Mouse (Mus musculus) limb, embryonic 11.5 days (tissue): ENCODE measurements around the gene Hist1h2ad. TPM values are rescaled to one million over a fixed set of nuclear protein-coding genes. Genes with fewer than 3 reads are reported as not detected.
"Not testable (repeated sequence)": the region's sequence is repeated elsewhere in the genome, so short reads cannot be mapped to it uniquely, and the experiment has no call there.

Experiments used
- ATAC-seq: fragments of 200-750 bp; cut with Nextera tagmentation; 2 replicates; pipeline ENCODE4 v1.8.0; 2017; ENCODE audit warnings: low read depth; ENCODE audit not compliant: insufficient number of reproducible peaks, low FRiP score, low TSS enrichment
- DNase-seq: peaks from one replicate; pipeline ENCODE4 v3.0.0-alpha.2; 2015; ENCODE audit warnings: low spot score
- H3K27ac ChIP-seq: fragments of 300-500 bp; sonication (generic); replicated peaks from 2 replicates; pipeline ENCODE4 v1.5.1; 2014; ENCODE audit warnings: low read depth, mild to moderate bottlenecking, low read length
- H3K27me3 ChIP-seq: fragments of 300-500 bp; sonication (generic); 2 replicates; pipeline ENCODE4 v1.6.1; 2014; ENCODE audit warnings: mild to moderate bottlenecking, low read length, mixed read lengths; ENCODE audit not compliant: control insufficient read depth, insufficient read depth
- H3K36me3 ChIP-seq: fragments of 300-500 bp; sonication (generic); 2 replicates; pipeline ENCODE4 v1.6.1; 2014; ENCODE audit warnings: mild to moderate bottlenecking, low read length, moderate library complexity, mixed read lengths; ENCODE audit not compliant: control insufficient read depth, insufficient read depth
- H3K4me1 ChIP-seq: fragments of 300-500 bp; sonication (generic); 2 replicates; pipeline ENCODE4 v1.6.1; 2014; ENCODE audit warnings: low read length, mixed read lengths; ENCODE audit not compliant: control insufficient read depth, insufficient read depth
- H3K4me2 ChIP-seq: fragments of 300-500 bp; sonication (generic); 2 replicates; pipeline ENCODE4 v1.6.1; 2014; ENCODE audit warnings: low read depth, mild to moderate bottlenecking, moderate library complexity; ENCODE audit not compliant: severe bottlenecking
- H3K4me3 ChIP-seq: fragments of 300-500 bp; sonication (generic); 2 replicates; pipeline ENCODE4 v1.5.1; 2014; ENCODE audit warnings: low read depth, low read length
- H3K9ac ChIP-seq: fragments of 300-500 bp; sonication (generic); 2 replicates; pipeline ENCODE4 v1.6.1; 2014; ENCODE audit warnings: mild to moderate bottlenecking, low read length
- H3K9me3 ChIP-seq: fragments of 300-500 bp; sonication (generic); 2 replicates; pipeline ENCODE4 v1.6.1; 2016; ENCODE audit warnings: low read length; ENCODE audit not compliant: control insufficient read depth
- WGBS: fragments of 180-500 bp; shearing (Covaris S2); extraction: QIAGEN DNeasy Blood & Tissue Kit; methylation state at CpG from one replicate; pipeline ENCODE4 v1.1.7; 2014; 5-methylcytosine and 5-hydroxymethylcytosine counted together
- polyA plus RNA-seq: library from polyadenylated mRNA; unstranded; fragments of >200 nt; fragmentation: Nextera tagmentation; extraction: Ambion mirVana; gene quantifications from 2 replicates; pipeline ENCODE4 v1.2.1, GENCODE M21; 2014

The Hist1h2ad gene
- polyA plus RNA-seq, 1 experiment from 2014 or later = 3.1 TPM

DNA sequence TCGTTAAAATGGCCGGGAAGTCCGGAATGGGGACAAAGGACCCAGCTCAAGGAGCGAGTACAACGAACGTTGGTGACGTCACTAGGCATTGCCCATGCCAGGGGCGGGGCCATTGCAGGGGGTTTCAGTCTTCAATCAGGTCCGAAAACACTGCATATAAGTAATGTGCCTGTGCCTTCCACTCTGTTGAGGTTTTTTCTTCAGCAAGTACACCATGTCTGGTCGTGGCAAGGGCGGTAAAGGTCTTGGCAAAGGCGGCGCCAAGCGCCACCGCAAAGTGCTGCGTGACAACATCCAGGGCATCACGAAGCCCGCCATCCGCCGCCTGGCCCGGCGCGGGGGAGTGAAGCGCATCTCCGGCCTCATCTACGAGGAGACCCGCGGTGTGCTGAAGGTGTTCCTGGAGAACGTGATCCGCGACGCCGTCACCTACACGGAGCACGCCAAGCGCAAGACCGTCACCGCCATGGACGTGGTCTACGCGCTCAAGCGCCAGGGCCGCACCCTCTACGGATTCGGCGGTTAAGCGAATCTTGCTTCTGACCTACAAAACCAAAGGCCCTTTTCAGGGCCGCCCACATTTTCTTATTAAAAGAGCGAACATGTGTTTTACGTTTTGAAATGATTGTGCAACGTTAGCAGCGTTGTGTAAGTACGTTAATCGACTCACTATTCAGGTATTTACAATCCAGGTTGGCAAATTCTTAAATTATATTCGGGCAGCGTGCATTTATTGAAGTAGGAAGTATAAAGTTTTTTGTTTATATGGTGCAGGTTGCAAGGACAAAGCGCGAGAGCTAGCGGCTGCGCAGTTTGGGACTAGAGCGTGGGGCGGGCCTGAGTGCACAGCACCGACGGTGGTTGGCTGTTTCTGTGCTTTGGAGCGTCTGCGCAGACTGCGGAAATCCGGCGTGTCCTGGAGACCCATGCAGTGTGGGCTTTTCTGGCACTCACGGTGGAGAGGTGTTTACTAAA lies 43.0 kb upstream of the Hist1h2ad start, which contains the start of gene Hist1h4h:
Gene Hist1h4h (plus strand): TSS at position 150 of the 975 bp plus-strand sequence.
- H3K4me2 ChIP-seq = peak within 1 kb of the TSS; percentile 75
- peaks cover 7% of the 10 kb centered on the region for H3K4me1 ChIP-seq
- H3K9ac ChIP-seq = peak within 1 kb of the TSS; percentile 88
- no peaks in the 10 kb centered on the region for H3K36me3 ChIP-seq
- peak within 1 kb of the TSS; percentile 53 for H3K4me3 ChIP-seq
- H3K9me3 ChIP-seq = no peaks in the 10 kb centered on the region
- no peaks in the 10 kb centered on the region for H3K27me3 ChIP-seq
- H3K27ac ChIP-seq = peak within 1 kb of the TSS; percentile 94
- under 1% methylated on average over 54 of the region's 70 CpGs for WGBS
- ATAC-seq (peak; percentile 75), DNase-seq (peak; percentile 99)

DNA sequence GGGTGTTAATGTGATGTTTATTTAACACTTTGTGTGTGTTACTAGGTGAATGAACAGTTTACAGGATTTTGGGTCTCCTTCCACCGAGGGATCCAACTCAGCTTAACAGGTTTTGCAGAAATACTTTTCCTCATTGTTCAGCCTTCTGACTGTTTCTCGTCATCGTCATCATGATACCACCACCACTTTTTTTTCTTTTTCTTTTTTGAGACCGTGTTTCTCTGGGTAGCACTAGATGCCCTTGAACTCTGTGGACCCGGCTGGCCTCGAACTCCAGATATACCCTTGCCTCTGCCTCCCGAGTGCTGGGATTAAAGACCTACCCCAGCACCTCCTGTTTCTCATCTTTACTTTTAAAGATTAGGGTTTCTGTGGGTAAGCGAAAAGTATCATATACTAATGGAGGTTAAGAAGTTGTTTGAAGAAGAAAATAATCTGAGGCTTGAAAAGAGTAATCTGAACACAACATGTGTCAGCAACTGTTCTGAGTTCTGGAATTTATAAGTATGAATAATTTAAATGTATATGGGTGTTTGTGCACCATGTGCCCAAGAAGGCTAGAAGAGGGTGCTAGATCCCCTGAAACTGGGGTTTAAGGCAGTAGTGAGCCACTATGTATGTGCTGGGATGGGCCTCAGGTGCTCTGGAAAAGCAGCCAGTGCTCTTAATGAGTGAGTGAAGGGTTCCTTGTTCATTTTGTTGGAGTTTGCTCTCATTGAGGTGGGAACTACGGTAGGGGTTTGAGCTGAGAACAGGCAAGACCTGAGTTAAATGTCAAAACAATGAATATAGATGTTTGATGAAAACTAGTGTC lies 41.7 kb upstream of the Hist1h2ad start:
- Histone ChIP-seq H3K36me3 (no peaks in the 10 kb centered on the region), H3K27ac (peak overlapping the region; percentile 94), H3K4me2 (peak overlapping the region; percentile 75), H3K27me3 (no peaks in the 10 kb centered on the region), H3K9me3 (no peaks in the 10 kb centered on the region), H3K9ac (peak overlapping the region; percentile 88), H3K4me1 (peaks cover 15% of the 10 kb centered on the region), H3K4me3 (peak overlapping the region; percentile 53)
- ATAC-seq (no peak), DNase-seq (peak; percentile 68)
- 27% methylated on average over 9 of the region's 9 CpGs for WGBS

DNA sequence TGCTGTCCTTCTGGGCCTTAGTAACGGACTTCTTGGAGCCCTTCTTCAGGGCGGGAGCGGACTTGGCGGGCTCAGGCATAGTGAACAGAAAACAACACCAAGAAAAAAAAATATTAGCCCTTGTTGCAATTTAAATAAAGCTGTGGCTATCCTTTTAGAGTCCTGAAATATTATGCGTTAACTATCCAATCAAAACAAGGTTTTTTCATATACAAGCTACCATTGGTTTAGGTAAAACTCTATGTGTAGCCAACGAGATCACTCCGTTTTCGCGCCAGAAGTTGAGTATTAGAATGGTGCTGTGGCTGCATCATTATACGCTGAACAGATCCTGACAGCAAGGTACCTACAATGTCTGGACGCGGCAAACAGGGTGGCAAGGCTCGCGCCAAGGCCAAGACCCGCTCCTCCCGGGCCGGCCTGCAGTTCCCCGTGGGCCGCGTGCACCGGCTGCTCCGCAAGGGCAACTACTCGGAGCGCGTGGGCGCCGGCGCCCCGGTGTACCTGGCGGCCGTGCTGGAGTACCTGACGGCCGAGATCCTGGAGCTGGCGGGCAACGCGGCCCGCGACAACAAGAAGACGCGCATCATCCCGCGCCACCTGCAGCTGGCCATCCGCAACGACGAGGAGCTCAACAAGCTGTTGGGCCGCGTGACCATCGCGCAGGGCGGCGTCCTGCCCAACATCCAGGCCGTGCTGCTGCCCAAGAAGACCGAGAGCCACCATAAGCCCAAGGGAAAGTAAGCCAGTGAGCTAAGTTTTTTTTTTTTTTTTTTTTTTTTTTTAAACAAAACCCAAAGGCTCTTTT lies 40.4 kb upstream of the Hist1h2ad start, which contains the start of gene Hist1h2af:
Gene Hist1h2af (plus strand): TSS at position 347 of the 808 bp plus-strand sequence.
- WGBS = under 1% methylated on average over 23 of the region's 53 CpGs
- H3K4me1 ChIP-seq = peaks cover 15% of the 10 kb centered on the region
- H3K27me3 ChIP-seq, H3K9me3 ChIP-seq, H3K36me3 ChIP-seq: not testable (repeated sequence)
- peak within 1 kb of the TSS; percentile 47 for H3K4me3 ChIP-seq
- H3K4me2 ChIP-seq = peak within 1 kb of the TSS; percentile 75
- H3K27ac ChIP-seq = peak within 1 kb of the TSS; percentile 94
- ATAC-seq = peak; percentile 53; the same call in 1 of the 2 replicates
- DNase-seq = peak; percentile 87
- peak within 1 kb of the TSS; percentile 84 for H3K9ac ChIP-seq

DNA sequence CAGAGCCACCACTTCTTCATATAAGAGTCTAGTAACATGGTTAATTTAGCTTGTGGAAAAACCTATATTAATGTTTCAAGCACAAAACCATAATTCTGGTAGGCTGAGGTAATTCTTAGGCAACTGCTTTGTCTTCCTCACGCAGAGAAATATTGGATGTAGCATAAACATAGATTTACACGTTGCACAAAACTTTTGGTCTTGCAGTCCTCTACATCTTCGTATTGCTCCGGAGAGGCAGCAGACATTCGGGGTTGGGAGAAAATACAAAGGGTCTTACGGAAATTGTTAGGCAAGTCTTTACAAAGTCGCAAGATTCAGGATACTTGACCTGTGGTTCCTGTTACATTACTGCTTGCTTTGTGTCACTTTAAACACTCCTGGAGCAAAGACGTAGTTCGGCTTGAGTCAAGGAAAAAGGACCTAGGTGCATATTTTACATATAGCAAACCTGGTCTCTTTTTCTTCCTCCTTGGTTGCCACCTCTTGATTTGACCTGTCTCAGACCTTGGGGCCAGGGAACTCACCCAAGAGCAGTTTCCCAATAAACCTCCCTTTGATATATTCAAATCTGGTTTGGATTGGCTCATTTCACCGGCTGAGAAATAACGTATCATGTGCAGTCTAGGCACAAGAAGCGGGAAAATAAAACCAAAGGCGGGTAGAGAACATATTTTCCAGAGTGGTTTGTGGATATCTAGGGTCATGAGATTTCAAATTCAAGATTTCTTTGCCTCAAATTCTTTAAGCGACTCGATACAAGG lies 39.6 kb upstream of the Hist1h2ad start:
- peak overlapping the region; percentile 47 for H3K4me3 ChIP-seq
- ATAC-seq (peak; percentile 8), DNase-seq (peak; percentile 70)
- H3K4me1 ChIP-seq = peaks cover 11% of the 10 kb centered on the region
- peak overlapping the region; percentile 75 for H3K4me2 ChIP-seq
- peak overlapping the region; percentile 94 for H3K27ac ChIP-seq
- H3K9me3 ChIP-seq = no peaks in the 10 kb centered on the region
- H3K27me3 ChIP-seq = no peaks in the 10 kb centered on the region
- H3K9ac ChIP-seq = peak overlapping the region; percentile 84
- H3K36me3 ChIP-seq = no peaks in the 10 kb centered on the region
- WGBS = 1% methylated on average over 15 of the region's 15 CpGs

DNA sequence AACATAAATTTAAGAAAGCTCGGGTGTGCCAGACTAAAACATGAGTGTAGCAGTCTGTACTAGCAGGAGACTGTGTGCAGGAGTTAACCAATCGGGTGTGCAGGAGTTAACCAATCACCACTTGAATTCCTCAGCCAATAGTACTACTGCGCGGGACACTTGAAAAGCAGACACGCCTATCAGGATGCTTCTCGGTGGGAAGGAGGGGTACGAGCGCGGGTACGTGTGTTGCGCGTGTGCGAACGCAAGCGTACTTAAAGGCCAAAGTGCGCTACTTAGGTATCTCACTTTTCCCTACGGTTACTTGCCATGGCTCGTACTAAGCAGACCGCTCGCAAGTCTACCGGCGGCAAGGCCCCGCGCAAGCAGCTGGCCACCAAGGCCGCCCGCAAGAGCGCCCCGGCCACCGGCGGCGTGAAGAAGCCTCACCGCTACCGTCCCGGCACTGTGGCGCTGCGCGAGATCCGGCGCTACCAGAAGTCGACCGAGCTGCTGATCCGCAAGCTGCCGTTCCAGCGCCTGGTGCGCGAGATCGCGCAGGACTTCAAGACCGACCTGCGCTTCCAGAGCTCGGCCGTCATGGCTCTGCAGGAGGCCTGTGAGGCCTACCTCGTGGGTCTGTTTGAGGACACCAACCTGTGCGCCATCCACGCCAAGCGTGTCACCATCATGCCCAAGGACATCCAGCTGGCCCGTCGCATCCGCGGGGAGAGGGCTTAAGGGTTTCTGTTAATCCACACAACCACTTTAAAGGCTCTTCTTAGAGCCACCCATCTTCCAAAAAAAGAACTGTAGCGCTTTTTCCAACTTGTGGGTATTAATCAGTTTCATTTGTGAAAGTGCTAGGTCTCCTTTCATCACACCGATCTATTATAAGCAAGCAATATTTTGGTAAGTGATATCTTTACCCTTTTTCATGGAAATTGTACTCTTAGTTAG lies 38.8 kb upstream of the Hist1h2ad start, which contains the start of gene Hist1h3g:
Gene Hist1h3g (plus strand): TSS at position 286 of the 939 bp plus-strand sequence.
- Histone ChIP-seq H3K27ac (peak within 1 kb of the TSS; percentile 94), H3K4me2 (peak within 1 kb of the TSS; percentile 75), H3K4me3 (peak within 1 kb of the TSS; percentile 47), H3K9ac (peak within 1 kb of the TSS; percentile 84), H3K4me1 (peaks cover 11% of the 10 kb centered on the region)
- H3K27me3 ChIP-seq, H3K9me3 ChIP-seq, H3K36me3 ChIP-seq: not testable (repeated sequence)
- ATAC-seq (peak; percentile 92), DNase-seq (peak; percentile 90)
- under 1% methylated on average over 43 of the region's 62 CpGs for WGBS

DNA sequence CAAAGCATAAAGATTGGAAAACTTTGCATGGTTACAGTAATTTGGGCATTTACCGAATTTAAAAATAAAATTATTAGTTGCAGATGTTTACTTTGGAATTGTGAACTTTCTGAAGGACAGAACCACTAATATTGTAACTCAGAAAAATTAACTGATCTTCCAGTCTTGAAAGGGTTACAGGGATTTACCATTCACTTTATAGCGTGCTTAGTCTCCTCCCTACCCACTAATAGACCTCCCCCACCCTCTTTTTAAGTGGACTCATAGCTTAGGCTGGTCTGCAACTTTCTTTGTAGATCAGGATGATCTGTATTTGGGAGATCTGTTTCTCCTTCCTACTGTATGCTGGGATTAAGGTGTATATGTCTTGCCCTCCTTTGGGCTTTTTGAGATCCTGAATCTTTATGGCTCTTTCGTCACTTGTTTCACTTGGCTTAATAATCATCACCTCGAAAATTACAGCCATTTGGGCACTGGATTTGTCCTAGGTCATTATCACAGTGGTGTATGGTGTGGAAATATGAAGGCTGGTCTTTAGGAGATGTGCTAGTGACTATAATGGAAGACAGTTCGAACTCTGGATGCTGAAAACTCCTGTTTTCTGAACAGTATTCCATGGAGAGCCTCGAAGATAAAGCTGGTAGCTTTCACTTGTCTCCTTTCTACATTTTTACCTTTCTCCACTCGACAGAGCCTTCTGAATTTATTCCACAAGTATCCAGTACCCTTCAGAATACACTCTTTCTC lies 37.9 kb upstream of the Hist1h2ad start:
- no peak for DNase-seq
- ATAC-seq = no peak
- Histone ChIP-seq H3K36me3 (no peaks in the 10 kb centered on the region), H3K9me3 (no peaks in the 10 kb centered on the region), H3K27ac (peak overlapping the region; percentile 94), H3K4me2 (peak overlapping the region; percentile 75), H3K4me3 (peak overlapping the region; percentile 47), H3K4me1 (peaks cover 11% of the 10 kb centered on the region), H3K9ac (peak overlapping the region; percentile 70), H3K27me3 (no peaks in the 10 kb centered on the region)
- 23% methylated on average over 7 of the region's 7 CpGs for WGBS
